Mouse (Mus musculus) embryo, embryonic 10 days (tissue): ENCODE data around the gene Tsg101.

Source experiments
- DNase-seq: peaks from one replicate; pipeline ENCODE4 v3.0.0-alpha.2; 2015; ENCODE audit warnings: low spot score

Gene Tsg101

GRCm38 (mm10) chr7:46876841-46877240 lies 42.9 kb downstream of the Tsg101 start:
- DNase-seq, result no peak

- no peak for DNase-seq
Measured at GRCm38 (mm10) chr7:46871988-46872387, 47.8 kb downstream of the Tsg101 start.

DNA sequence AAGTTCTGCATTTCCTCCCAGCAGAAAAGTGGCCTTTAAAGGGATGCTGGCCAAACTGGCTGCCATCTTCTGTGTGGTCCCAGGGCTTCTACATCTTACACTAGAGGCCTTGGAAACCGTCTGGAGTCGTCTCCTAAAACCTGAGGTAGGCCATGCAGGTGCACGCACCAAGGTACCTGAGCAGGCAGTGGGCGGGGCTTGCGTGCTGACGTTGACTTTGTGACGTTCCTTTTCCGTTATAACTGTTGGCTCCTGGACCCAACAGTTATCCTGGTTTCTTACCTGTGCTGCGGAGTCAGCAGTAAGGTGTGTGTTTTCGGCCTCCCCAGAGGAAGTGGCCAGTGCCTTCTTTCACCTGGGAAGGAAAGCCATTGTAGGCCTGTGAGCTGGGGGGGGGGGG lies 58.8 kb downstream of the Tsg101 start, which contains the start of gene Ldhc:
TSS of gene Ldhc (plus strand) at position 208 of the 400 bp plus-strand sequence.
- DNase-seq, result no peak

DNA sequence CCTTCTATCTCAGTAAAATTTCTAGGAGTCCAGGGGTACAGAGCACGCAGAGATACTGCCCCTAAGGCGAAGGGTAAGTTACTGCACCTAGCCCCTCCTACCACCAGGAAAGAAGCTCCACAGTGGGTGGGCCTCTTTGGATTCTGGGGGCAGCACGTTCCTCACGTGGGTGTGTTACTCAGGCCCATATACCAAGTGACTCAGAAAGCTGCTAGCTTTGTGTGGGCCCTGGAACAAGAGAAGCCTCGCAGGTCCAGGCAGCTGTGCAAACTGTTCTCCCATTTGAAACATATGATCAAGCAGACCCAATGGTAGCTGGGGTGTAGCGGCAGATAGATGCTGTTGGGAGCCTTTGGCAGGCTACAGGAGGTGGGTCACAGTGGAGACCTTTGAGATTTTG lies 60.7 kb downstream of the Tsg101 start:
- DNase-seq, result no peak

DNA sequence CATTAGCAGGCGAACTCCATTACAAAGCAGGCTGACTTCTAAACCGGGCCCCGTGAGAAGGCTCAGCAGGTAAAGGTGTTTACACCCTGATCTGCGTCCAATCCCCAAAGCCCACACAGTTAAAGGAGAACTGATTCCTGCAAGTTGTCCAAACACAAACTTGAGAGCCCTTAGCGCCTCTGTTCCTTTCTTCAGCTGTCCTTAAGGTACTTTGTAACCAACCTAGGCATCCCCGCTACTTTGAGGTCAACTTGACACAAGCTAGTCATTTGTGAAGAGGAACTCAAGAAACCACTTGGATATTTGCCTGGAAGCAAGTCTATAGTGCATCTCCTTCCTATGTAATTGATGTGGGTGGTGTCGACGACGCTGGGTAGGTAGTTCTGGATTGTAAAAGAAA lies 62.3 kb downstream of the Tsg101 start:
- no peak for DNase-seq

GRCm38 (mm10) chr7:46855866-46856560 lies 63.8 kb downstream of the Tsg101 start:
- peak; percentile 44 for DNase-seq

DNA sequence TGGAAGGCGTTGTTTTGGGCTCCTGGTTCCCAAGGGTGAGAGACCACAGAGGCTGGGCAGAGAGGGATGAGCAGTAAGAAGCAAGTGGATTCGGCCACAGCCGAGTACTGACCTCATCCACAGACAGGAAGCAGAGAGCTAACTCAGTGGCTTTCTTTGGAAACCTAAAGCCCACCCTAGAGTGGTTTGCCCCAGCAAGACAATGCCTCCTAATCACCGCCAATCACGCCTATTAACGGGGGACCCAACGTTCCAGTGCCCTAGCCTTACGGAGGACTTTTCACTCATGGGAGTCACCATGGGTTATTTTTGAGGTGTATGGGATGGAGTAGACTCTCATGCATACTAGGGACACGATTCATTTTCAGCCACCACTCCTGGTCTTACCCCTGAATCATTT lies 66.4 kb downstream of the Tsg101 start:
- no peak for DNase-seq

DNA sequence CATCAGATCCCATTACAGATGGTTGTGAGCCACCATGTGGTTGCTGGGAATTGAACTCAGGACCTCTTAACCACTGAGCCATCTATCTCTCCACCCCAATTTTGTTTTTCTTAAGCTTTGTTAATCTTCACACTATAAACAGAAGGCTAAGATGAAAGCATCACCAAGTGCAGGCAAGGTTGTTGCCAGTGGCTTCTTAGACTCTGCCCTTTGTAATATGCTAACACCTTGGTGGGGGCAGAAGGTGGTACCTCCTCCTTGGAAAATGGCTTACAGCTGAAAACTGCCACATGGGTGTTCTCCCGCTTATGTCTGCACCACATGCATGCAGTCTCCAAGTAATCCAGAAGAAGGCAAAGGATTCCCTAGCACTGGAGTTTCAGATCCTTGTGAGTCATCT lies 67.1 kb downstream of the Tsg101 start:
- no peak for DNase-seq

GRCm38 (mm10) chr7:46851026-46851425 lies 68.7 kb downstream of the Tsg101 start:
- peak; percentile 44 for DNase-seq

GRCm38 (mm10) chr7:46849287-46849686 lies 70.5 kb downstream of the Tsg101 start:
- no peak for DNase-seq

- DNase-seq, result peak; percentile 84
Measured at GRCm38 (mm10) chr7:46846486-46847244, 73.1 kb downstream of the Tsg101 start.

DNA sequence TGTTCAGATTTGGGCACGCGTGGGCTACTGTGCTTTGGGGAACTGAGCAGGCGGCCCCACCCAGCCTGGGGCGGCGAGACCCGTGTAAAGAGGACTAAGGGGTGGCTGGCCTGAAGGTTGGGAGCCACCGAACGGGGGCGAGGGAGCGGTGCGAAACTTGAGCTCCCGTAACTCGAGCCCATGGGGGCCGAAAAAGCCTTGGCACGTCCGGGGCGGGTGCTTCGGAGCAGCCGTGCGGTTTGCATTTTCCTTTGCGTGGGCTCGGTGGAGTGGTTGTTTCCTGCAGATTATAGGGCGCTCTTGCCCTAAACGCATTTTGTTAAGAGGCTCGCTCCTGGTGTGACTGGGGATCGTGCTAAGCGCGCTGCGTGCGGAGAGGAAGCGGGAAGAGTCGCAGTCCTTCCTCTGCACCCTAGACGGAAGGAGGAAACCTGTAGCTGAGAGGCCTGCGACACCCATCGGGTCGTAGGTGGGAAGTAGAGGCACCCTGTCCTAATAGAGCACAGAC lies 73.7 kb downstream of the Tsg101 start:
- peak; percentile 60 for DNase-seq

DNA sequence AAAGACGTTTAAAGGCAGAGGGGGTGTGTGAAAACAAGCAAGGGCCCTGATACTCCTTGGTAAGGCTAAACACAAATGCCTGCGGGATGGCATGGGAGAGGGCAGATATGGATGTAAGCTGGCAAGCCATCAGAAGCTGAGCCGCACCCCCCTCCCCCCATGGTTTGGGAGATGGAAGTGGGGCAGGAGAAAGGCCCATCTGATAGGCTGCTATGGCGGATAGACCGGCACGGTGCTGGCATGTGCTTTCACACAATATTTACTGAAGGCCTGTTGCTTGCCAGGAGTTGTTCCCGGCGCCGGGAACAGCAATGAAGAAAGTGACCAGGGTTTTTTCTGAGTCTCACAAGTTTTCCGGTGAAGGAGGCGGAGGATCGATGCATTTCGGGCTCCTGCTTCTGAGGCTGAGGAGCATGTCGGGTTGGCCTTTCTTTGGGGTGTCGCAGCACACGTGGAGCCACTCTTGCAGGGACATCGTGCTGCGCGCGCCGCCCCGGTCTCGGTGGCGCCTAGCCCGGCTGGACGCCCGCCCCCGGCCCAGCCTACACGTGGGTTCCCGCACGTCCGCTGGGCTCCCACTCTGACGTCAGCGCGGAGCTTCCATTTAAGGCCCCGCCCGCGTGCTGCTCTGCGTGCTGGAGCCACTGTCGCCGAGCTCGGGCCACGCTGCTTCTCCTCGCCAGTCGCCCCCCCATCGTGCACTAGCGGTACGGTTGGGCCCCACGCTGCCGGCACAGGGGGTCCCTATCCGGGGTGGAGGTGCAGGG lies 74.4 kb downstream of the Tsg101 start:
- peak; percentile 97 for DNase-seq

GRCm38 (mm10) chr7:46843576-46843975 lies 76.2 kb downstream of the Tsg101 start:
- DNase-seq, result no peak

GRCm38 (mm10) chr7:46842278-46842677 lies 77.5 kb downstream of the Tsg101 start:
- DNase-seq, result no peak

- no peak for DNase-seq
Measured at GRCm38 (mm10) chr7:46840787-46841525, 78.8 kb downstream of the Tsg101 start, which contains the start of gene Ldha. TSS of gene Ldha (plus strand) at chr7:46841475.

DNA sequence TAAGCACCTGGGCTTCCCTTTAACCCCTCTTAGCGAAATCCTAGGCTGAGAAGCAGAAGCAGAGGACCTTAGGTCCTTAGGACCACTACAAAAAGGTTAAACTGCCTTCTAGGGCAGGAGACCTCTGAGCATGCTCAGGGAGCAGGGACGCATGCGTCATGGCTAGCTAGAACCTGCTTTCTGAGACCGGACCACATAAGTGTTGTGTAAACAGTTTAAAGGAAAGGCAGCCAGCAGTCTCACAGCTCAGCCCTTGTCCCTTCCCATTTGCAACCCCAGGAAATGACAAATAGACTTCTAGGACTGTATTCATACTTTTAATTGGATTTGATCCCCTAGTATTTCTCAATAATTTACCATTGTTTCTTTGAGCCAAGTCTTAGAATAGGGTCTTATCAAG lies 79.4 kb downstream of the Tsg101 start:
- DNase-seq, result no peak

GRCm38 (mm10) chr7:46839861-46840260 lies 79.9 kb downstream of the Tsg101 start:
- no peak for DNase-seq

GRCm38 (mm10) chr7:46839446-46839845 lies 80.3 kb downstream of the Tsg101 start:
- DNase-seq, result no peak
